Mouse (Mus musculus) embryonic stem cell, embryonic (primary cell): ENCODE measurements around the gene Arl8a.

Source experiments
- CTCF ChIA-PET, 4 experiments: fragments of 300-600 bp in 2 of 4; fragments of 350-600 bp in 2 of 4; sonication (Branson Sonifier 250); formaldehyde crosslinking; loops; one replicate each; lab custom pipeline; 2022; ENCODE audit warnings: inconsistent platforms in 2 of 4; lab: Charles Lee
- POLR2A ChIA-PET, 4 experiments: fragments of 300-600 bp in 2 of 4; fragments of 350-600 bp in 2 of 4; sonication (Branson Sonifier 250); formaldehyde crosslinking; loops; one replicate each; lab custom pipeline; 2022; ENCODE audit warnings: antibody characterized with exemption in 4 of 4, inconsistent platforms in 1 of 4; lab: Charles Lee

The Arl8a gene

GRCm38 (mm10) chr1:135146077-135146945 lies at the start of gene Arl8a:
Arl8a (plus strand) TSS chr1:135146824.
- CTCF ChIA-PET = interaction anchor here in 3 of 4 experiments (1.0 to 1.9 kb wide), 9 partner anchors 13 to 248 kb away, joined by 3 to 7 read pairs (median 3); partner anchors contain the start of gene Elf3 (in 1 of the 3)
- POLR2A ChIA-PET = interaction anchor here (0.6 to 4.2 kb wide), 30 partner anchors 11 to 583 kb away, joined by 3 to 22 read pairs (median 6); partner anchors contain the start of genes Elf3 (in 2 of the 4), Ptpn7 (in 2 of the 4), Timm17a (in 2 of the 4) and Ube2t (in 1 of the 4)

- ChIA-PET CTCF (interaction anchor here (0.6 to 1.2 kb wide), 6 partner anchors 9 to 499 kb away, joined by 3 to 5 read pairs (median 3); no protein-coding TSS in a partner anchor), POLR2A (interaction anchor here in 1 of 4 experiments (2.1 kb wide), 1 partner anchor 14 kb away, joined by 6 read pairs; no protein-coding TSS in a partner anchor)
Measured at GRCm38 (mm10) chr1:135097441-135097840, 49.2 kb upstream of the Arl8a start.

- POLR2A ChIA-PET = interaction anchor here in 1 of 4 experiments (2.1 kb wide), 1 partner anchor 15 kb away, joined by 6 read pairs; no protein-coding TSS in a partner anchor
- CTCF ChIA-PET = interaction anchor here in 2 of 4 experiments (0.5 to 1.1 kb wide), 3 partner anchors 8 to 947 kb away, joined by 3 to 8 read pairs (median 3); no protein-coding TSS in a partner anchor
Measured at GRCm38 (mm10) chr1:135098441-135098840, 48.2 kb upstream of the Arl8a start.

- ChIA-PET POLR2A (interaction anchor here in 1 of 4 experiments (1.2 kb wide), 1 partner anchor 11 kb away, joined by 3 read pairs; no protein-coding TSS in a partner anchor), CTCF (interaction anchor here in 3 of 4 experiments (0.6 to 1.4 kb wide), 5 partner anchors 9 to 550 kb away, joined by 3 to 5 read pairs (median 3); no protein-coding TSS in a partner anchor)
Measured at GRCm38 (mm10) chr1:135100400-135100799, 46.2 kb upstream of the Arl8a start.

- ChIA-PET POLR2A (interaction anchor here (0.6 to 2.5 kb wide), 14 partner anchors 20 to 423 kb away, joined by 3 to 17 read pairs (median 4); partner anchors contain the start of genes Ppp1r12b (in 2 of the 4), Ube2t (in 2 of the 4) and Elf3 (in 1 of the 4)), CTCF (interaction anchor here (0.6 to 9.9 kb wide), 26 partner anchors 9 to 790 kb away, joined by 3 to 133 read pairs (median 4); partner anchors contain the start of gene Ptpn7 (in 1 of the 4))
Measured at GRCm38 (mm10) chr1:135105124-135105523, 41.5 kb upstream of the Arl8a start, which contains the start of gene Lgr6. Lgr6 (minus strand) TSS chr1:135105276.

- ChIA-PET POLR2A (interaction anchor here (0.5 to 2.5 kb wide), 17 partner anchors 22 to 263 kb away, joined by 3 to 17 read pairs (median 5); partner anchors contain the start of genes Ppp1r12b (in 2 of the 4), Ube2t (in 2 of the 4) and Elf3 (in 1 of the 4)), CTCF (interaction anchor here (0.6 to 9.9 kb wide), 57 partner anchors 8 to 1682 kb away, joined by 3 to 133 read pairs (median 4); partner anchors contain the start of genes Ptpn7 (in 2 of the 4), Ppp1r12b (in 1 of the 4), Sox13 (in 1 of the 4) and Syt2 (in 1 of the 4))
Measured at GRCm38 (mm10) chr1:135105951-135106350, 40.7 kb upstream of the Arl8a start.

GRCm38 (mm10) chr1:135108611-135109010 lies 38.0 kb upstream of the Arl8a start:
- CTCF ChIA-PET = interaction anchor here in 2 of 4 experiments (0.7 to 9.9 kb wide), 14 partner anchors 19 to 380 kb away, joined by 3 to 133 read pairs (median 10); partner anchors contain the start of genes Ppp1r12b (in 1 of the 2), Ptpn7 (in 1 of the 2) and Ube2t (in 1 of the 2)

GRCm38 (mm10) chr1:135110075-135110474 lies 36.5 kb upstream of the Arl8a start:
- POLR2A ChIA-PET = interaction anchor here (0.5 to 2.9 kb wide), 27 partner anchors 11 to 259 kb away, joined by 3 to 11 read pairs (median 4); partner anchors contain the start of genes Ube2t (in 3 of the 4), Elf3 (in 2 of the 4), Ppp1r12b (in 2 of the 4) and Ptpn7 (in 2 of the 4)
- CTCF ChIA-PET = interaction anchor here (0.6 to 9.9 kb wide), 80 partner anchors 9 to 988 kb away, joined by 3 to 133 read pairs (median 4); partner anchors contain the start of genes Ptpn7 (in 3 of the 4), Ppp1r12b (in 2 of the 4), Elf3 (in 1 of the 4) and Syt2 (in 1 of the 4)

More at GRCm38 (mm10) chr1:135108611-135109010, 38.0 kb upstream of the Arl8a start:
- POLR2A ChIA-PET = interaction anchor here in 3 of 4 experiments (0.8 to 2.9 kb wide), 10 partner anchors 18 to 387 kb away, joined by 3 to 7 read pairs (median 3); partner anchors contain the start of gene Elf3 (in 1 of the 3)

- POLR2A ChIA-PET = interaction anchor here in 3 of 4 experiments (0.6 to 2.3 kb wide), 13 partner anchors 10 to 602 kb away, joined by 3 to 11 read pairs (median 4); partner anchors contain the start of genes Ube2t (in 2 of the 3), Elf3 (in 1 of the 3) and Ptpn7 (in 1 of the 3)
- CTCF ChIA-PET = interaction anchor here (0.5 to 9.9 kb wide), 25 partner anchors 10 to 991 kb away, joined by 3 to 133 read pairs (median 6); partner anchors contain the start of genes Ptpn7 (in 2 of the 4), Arl8a (in 1 of the 4) and Ppp1r12b (in 1 of the 4)
Measured at GRCm38 (mm10) chr1:135111271-135111670, 35.4 kb upstream of the Arl8a start.

GRCm38 (mm10) chr1:135112661-135113060 lies 34.0 kb upstream of the Arl8a start:
- ChIA-PET POLR2A (interaction anchor here in 2 of 4 experiments (0.5 to 0.8 kb wide), 3 partner anchors 8 to 252 kb away, joined by 3 to 4 read pairs (median 4); no protein-coding TSS in a partner anchor), CTCF (interaction anchor here (0.5 to 9.9 kb wide), 27 partner anchors 8 to 952 kb away, joined by 3 to 133 read pairs (median 3); partner anchors contain the start of genes Ptpn7 (in 2 of the 4) and Ube2t (in 1 of the 4))

GRCm38 (mm10) chr1:135124573-135125363 lies 21.9 kb upstream of the Arl8a start:
- ChIA-PET POLR2A (no interaction called here), CTCF (interaction anchor here in 2 of 4 experiments (0.6 to 0.8 kb wide), 2 partner anchors 12 to 96 kb away, joined by 3 to 4 read pairs; no protein-coding TSS in a partner anchor)

- CTCF ChIA-PET = interaction anchor here (0.6 to 2.5 kb wide), 4 partner anchors 13 to 429 kb away, joined by 3 to 8 read pairs (median 4); no protein-coding TSS in a partner anchor
- POLR2A ChIA-PET = interaction anchor here in 2 of 4 experiments (0.5 to 2.8 kb wide), 2 partner anchors 17 to 158 kb away, joined by 5 to 7 read pairs; no protein-coding TSS in a partner anchor
Measured at GRCm38 (mm10) chr1:135125990-135126389, 20.6 kb upstream of the Arl8a start.

- ChIA-PET POLR2A (interaction anchor here in 2 of 4 experiments (0.9 to 2.8 kb wide), 4 partner anchors 13 to 20 kb away, joined by 4 to 7 read pairs (median 6); partner anchors contain the start of gene Arl8a (in 1 of the 2)), CTCF (interaction anchor here (0.6 to 8.4 kb wide), 6 partner anchors 14 to 428 kb away, joined by 3 to 133 read pairs (median 4); partner anchors contain the start of gene Lgr6 (in 1 of the 4))
Measured at GRCm38 (mm10) chr1:135126443-135127027, 20.1 kb upstream of the Arl8a start.

- ChIA-PET POLR2A (interaction anchor here (0.5 to 2.8 kb wide), 16 partner anchors 12 to 374 kb away, joined by 3 to 12 read pairs (median 4); partner anchors contain the start of genes Arl8a (in 1 of the 4) and Lgr6 (in 1 of the 4)), CTCF (interaction anchor here (0.5 to 8.4 kb wide), 17 partner anchors 8 to 753 kb away, joined by 3 to 133 read pairs (median 4); partner anchors contain the start of genes Lgr6 (in 2 of the 4) and Arl8a (in 1 of the 4))
Measured at GRCm38 (mm10) chr1:135128011-135128441, 18.6 kb upstream of the Arl8a start.

- ChIA-PET CTCF (interaction anchor here in 3 of 4 experiments (0.6 to 8.4 kb wide), 12 partner anchors 11 to 677 kb away, joined by 3 to 133 read pairs (median 6); partner anchors contain the start of gene Lgr6 (in 1 of the 3)), POLR2A (interaction anchor here in 3 of 4 experiments (0.6 to 3.0 kb wide), 16 partner anchors 11 to 593 kb away, joined by 3 to 21 read pairs (median 5); partner anchors contain the start of genes Arl8a (in 1 of the 3), Elf3 (in 1 of the 3) and Timm17a (in 1 of the 3))
Measured at GRCm38 (mm10) chr1:135128986-135129385, 17.6 kb upstream of the Arl8a start.
